Mouse (Mus musculus): ENCODE measurements around the gene Bcl2l2.

The Bcl2l2 gene

DNA sequence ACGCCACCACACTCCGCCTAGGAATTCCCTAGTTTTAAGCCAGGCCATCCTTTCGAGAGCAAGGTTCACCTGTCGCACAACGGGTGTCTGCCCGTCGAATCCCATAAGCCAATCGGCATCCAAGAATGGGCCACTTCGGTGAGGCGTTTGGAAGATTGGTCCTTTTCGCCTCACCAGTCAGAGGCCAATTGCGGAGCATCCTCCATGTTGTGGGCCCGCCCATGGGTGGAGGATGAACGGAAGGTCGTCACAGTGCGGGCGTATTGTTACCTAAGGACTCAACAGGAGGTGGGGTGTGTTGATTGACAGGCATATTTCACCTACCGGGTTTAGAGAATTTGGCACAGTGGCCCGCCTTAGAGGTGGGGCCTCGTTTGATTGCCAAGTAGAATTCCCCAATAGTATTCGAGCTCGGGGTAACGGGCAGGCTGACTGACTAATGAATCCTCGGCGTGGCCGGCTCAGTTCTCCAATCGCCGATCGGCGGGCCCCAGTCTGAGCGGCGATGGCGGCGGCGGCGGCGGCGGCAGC lies 10.5 kb downstream of the Bcl2l2 start:
- peak; percentile 95 to 99 for DNase-seq

DNA sequence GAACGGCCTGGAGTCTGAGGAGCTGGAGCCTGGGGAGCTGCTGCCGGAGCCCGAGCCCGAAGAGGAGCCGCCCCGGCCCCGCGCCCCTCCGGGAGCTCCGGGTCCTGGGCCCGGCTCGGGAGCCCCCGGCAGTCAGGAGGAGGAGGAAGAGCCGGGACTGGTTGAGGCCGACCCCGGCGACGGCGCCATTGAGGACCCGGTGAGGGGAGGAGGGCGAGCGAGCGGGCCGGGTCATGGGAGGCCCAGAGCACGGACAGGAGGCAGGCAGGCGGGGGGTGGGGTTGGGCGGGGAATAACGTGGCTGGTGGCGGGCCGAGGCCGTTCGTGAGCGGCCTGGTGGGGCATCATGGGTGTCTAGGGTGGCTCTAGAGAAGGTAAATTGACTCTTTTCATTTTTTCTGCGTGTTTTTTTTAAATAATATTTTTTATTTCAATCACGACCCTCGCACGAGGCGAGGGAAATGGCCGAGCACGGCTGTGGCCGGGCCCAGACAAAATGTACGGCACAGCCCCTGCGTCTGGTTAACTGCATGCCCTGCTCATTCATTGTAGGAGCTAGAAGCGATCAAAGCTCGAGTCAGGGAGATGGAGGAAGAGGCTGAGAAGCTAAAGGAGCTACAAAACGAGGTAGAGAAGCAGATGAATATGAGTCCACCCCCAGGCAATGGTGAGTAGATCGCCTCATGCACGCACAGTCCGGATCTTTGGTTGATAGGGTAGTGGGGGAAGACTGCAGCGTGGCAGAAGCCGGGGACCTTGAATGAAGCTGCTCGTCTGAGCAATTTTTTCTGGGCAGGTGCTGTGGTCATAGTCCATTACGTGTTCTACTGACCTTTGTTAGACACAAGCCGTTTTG lies 11.3 kb downstream of the Bcl2l2 start:
- peak; percentile 66 to 78 for DNase-seq

GRCm38 (mm10) chr14:54897445-54897844 lies 14.3 kb downstream of the Bcl2l2 start:
- DNase-seq, result no peak

DNA sequence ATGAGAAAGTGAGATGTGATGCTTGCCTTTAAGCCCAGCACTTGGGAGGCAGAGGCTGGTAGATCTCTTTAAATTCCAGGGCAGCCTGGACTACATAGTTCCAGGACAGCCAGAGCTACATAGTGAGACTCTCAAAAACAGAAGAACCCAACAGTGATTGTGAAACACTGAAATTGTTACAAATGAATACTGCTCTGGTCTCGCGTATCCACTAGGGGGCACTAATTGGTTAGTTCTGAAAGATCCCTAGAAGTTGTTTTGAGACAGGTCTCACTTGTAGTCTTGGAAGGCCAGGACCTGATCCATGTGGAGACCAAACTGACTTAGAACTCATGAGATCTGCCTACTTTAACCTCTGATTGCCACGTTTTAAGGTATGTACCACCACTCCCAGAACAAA lies 17.2 kb downstream of the Bcl2l2 start:
- DNase-seq, result peak; percentile 73 to 78

- DNase-seq, result no peak
These were observed 20.5 kb downstream of the Bcl2l2 start for GRCm38 (mm10) chr14:54903641-54904040.

GRCm38 (mm10) chr14:54908682-54909081 lies 25.5 kb downstream of the Bcl2l2 start:
- DNase-seq, result no peak

DNA sequence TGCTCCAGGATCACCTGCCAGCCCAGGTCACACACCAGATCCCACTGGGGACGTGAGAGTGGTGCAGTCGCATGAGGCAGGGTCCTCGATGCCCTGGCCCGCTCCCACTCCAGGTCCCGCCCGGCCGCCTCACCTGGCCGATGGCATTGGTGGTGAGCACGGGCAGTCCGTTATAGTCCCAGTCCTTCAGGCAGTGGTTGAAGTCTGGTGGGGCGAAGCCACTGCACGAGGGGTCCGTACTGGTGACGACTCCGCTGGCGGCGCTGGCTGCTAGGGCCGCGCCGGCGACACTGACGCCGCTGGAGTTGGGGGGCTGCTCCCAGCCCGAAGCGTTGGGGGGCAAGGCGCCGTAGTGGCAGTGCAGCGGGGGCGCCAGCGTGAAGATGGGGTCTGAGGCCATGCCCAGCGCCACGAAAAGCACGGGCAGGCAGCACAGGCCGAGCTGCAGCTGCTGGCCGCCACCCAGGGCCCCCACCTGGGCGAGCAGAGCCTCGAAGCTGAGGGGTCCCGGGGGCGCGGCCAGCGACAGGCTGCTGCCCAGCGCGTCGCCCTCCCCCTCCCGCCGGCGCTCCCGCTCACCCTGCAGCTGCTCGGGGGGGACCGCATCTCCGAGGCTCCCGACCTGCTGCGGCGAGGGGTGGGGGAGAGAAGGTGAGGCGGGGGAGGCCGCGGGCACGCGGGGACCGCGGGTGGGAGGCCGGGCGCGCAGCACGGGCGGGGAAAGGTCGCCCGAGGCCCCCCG lies 29.1 kb downstream of the Bcl2l2 start:
- peak; percentile 38 to 48 for DNase-seq

DNA sequence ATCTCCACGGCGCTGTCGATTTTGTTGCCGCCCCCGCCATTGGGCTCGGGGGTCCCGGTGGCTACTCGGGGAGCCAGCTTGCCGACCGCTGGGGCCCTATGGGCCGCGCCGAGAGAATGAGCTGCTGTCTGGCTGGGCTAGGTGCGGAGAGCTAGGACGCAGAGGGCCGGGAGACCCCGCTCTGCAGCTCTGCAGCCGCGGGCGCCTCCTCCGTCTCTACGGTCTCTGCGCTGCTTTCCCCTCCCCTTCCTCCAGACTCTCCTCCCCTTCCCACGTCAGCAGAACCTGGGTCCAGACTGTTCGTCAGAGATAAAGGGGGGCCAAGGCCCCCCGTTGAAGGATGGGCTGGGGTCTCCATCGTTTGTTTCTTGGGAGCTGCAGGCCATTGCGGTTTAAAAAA lies 29.7 kb downstream of the Bcl2l2 start, which contains the start of gene Slc22a17:
Slc22a17 (minus strand) TSS at position 247 of the 400 bp plus-strand sequence.
- peak; percentile 82 to 86 for DNase-seq

DNA sequence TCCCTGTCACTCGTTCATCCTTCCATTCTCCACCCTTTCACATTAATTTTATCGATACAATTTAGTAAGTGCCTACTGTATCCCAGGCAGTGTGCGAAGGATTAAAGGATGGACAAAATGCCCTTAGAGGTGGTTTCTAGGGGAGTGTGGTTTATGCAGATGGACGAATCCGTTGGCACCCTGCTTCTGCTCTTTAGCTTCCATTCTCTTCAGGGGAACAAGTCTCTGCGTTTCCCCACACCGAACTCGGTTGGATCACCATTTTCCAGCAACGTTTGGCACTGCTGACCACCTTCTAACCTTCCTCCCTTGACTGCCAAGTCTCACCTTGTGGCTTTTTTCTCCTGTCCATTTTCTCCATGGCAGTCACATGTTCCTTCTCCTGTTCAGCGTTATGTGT lies 30.2 kb downstream of the Bcl2l2 start:
- DNase-seq, result peak in 1 of 2 experiments; percentile 47

DNA sequence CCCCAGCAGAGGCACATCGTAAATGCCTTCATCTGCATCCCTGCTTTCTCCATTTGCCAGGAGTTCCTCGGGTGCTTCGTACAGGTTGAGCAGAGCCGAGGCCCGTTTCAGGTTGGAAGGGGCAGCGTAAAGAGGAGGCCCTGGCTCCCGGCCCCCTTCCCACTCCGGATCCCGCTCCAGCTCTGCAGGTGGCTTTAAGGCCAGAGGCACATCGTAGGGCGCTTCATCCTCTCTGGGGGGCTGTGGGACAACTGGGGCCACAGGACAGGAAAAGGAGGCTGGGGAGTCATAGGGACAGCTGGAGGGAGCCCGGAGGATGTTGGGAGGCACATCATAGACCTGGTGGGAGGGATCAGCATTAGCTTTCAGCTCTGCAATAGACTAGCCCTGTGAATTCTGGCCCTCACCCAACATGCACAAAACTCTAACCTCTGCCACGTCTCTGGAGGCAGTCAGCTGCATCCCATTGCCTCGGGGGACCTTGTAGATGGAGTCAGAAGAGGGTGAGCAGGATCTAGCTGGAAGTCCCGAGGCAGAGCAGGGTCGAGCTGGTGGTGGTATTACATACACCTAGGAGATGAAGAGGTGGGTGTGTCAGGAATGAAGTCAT lies 37.0 kb downstream of the Bcl2l2 start:
- DNase-seq, result no peak

DNA sequence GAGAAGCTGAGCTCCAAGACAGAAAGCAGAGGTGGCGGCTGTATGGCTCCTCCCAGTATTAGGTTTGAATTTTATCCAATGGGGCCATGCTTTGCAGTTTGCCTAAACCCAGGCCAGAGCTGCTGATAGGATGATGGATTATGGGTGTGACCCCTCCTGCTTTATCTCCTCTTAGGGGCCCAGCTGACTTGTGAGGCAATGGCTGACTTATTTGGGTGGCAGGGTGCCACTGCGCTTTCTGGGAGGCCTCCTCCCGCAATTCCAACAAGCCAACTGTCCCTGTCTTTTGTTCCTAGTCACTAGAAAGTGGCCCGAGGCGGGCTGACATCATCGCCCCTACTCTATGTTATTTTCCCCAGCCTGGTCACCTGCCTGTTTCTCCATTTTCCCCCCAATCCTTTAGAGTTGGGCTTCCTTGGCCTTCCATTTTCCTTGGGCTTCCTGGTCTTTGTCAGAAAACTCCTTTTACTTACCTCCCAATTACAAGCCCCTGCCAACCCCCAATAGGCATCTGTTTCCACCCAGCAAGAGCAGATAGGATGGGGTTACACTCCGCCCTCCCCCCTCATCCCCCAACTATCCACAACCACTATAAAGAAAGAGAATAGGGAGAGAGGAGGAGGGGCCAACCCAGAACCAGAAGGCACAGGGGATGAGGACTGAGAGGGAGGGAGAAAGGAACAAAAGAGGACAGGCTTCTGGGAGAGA lies 41.6 kb downstream of the Bcl2l2 start:
- DNase-seq, result no peak

DNA sequence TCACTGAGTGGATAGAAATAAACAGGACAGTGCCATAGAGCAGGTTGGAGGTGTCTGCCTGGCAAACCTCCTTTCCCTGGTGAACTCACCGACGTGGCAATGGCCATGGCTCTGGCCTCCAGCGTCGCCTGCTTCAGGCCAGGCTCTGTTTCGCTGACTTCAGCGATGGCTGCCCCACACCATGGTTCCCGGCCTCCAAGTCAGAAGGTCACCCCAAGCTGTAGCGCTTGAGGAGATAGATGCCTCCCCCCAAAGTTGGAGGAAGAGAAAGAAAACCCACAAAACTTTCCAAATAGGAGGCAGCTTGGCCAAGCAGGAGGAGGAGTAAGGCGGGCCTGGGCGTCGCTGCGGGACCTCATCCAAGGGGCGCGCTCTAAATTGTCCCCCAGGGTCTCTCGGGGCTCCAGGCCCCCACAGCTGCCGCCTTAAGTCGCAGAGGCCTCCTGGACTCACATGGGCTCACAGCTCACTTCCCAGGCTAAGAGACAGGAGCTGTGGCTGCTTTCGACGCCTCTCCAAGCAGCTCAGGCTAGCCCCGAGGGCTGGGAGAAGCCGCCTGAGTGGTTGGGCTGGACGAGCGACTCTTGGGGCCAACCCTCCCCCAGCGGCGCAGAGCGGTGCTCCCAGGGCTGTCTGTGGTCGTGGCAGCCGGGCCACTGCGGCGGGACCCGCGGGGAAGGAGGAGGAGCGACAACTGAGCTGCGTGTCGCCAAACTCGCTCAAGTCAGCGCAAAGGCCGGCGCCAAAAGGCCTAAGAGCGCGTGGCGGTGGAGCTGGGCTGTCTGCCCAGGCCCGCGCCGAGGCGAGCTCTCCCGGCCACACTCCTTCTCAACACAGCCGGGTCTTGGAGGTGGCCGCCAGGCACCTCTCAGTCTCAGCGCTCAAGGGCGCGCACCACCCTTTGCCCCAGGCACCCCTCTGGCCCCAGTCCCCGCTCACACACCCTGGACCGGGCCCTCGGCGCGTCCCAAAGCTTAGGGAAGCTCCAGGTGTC lies 42.5 kb downstream of the Bcl2l2 start, which contains the start of gene Efs:
Efs (minus strand) TSS at position 778 of the 994 bp plus-strand sequence.
- peak; percentile 42 to 65 for DNase-seq

GRCm38 (mm10) chr14:54926401-54927158 lies 43.4 kb downstream of the Bcl2l2 start:
- DNase-seq, result no peak

DNA sequence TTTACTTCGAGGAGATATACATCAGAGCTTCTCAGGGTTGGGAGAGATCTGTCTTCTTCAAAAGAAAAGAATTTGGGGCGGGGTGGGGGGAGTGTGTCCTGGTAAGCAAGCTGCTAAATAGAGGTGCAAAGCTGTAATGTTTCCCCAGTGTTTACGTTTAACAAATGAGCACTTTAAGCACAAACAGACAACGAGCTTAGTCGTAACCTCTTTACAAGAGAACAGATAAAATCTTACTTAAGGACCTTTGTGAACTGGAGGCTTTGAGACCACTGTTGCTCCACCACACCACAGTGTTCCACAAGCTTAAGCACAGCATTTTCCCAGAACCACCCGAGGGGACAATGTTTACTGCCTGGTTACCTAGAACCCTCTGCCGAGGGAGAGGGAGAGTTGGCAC lies 44.1 kb downstream of the Bcl2l2 start:
- DNase-seq, result no peak

DNA sequence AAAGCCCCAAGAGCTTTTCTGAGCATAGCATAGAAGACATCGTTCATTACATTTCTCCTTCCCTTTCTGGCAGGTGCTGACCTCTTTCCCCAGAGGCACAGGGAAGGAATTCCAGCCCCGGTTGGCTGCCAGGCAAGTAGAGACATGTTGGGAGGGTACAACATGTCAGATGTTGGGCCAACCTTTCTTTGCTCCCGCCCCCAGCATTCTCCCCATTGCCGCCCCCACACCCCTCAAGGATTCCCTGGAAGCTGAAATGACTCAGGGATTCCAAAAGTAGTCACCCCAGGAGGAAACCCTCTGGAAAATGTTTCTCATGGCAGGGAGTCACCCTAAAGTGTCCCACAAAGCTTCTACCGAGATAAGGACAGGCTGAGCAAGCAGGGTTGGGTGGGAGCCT lies 46.6 kb downstream of the Bcl2l2 start:
- no peak for DNase-seq

GRCm38 (mm10) chr14:54930431-54930830 lies 47.3 kb downstream of the Bcl2l2 start:
- no peak for DNase-seq

DNA sequence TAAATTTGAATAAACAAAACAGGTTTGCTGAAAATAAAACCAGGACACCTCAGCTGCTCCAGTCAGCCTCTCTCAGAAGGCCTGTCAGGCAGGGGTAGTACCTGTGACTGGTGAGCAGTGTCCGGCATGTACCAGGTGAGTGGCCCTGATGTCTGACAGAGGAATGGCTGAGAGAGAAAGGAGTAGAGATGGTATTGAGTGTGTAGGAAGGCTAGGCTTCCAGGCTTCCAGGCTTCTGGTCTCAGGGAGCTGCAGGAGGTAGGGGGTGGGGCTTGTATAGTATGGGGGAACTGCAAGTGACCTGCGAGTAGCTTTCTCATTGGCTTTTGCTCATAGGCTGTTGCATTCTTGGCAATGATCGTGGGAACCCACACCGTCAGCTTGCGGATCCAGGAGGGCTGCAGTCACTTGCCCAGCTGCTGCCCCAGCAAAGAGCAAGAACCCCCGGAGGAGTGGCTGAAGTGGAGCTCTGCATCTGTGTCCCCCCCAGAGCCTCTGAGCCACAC lies 49.5 kb downstream of the Bcl2l2 start, which contains the start of gene Il25:
Il25 (plus strand) TSS at position 51 of the 506 bp plus-strand sequence.
- no peak for DNase-seq

- peak; percentile 30 to 51 for DNase-seq
These were observed 53.0 kb downstream of the Bcl2l2 start, which contains the start of gene Cmtm5 for GRCm38 (mm10) chr14:54935904-54936830. Gene Cmtm5, plus strand, starts transcription at chr14:54936261.

DNA sequence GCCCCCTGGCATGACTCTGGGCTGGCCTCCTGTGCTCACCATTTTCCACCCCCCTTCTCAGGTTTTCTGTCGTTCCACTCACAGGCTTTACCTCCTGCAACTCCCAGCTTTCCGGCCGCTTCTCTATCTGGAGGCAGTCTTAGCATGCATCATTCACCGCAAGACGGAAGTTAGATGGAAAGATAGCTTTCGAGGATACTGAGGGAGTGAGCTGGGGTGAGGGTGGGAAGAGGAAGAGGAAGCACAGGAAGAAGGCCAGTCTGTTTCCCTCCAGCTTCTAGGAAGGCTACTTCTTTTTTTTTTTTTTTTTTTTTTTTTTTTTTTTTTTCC lies 53.6 kb downstream of the Bcl2l2 start:
- DNase-seq, result no peak

Data from cerebellum, adult 18-20 months (tissue).